Mouse (Mus musculus): ENCODE measurements around the gene Fgfr2. TPM values are rescaled to one million over a fixed set of nuclear protein-coding genes. Genes with fewer than 3 reads are reported as not detected.
A peak's percentile ranks its signal among the peaks of the same experiment; 100 is the strongest.

Gene Fgfr2
- polyA plus RNA-seq, 1 experiment: 114 TPM

- WGBS: 72% methylated on average over 4 of the region's 4 CpGs
- TF ChIP-seq POLR2A (IDR thresholded peaks at IDR 0.05; ENCODE audit: borderline replicate concordance, extremely low read depth, low read depth, low read length) (no peak), CTCF (IDR thresholded peaks at IDR 0.05; ENCODE audit: insufficient read depth, low read length) (no peak)
- no peaks in the 10 kb centered on the region for H3K4me1 ChIP-seq (ENCODE audit: control insufficient read depth, insufficient read depth, low read length)
- no peak for DNase-seq
- no peak overlapping the region for H3K4me3 ChIP-seq (replicated peaks; ENCODE audit: extremely low read depth, low read depth, low read length)
These were observed 2569.8 kb downstream of the Fgfr2 start for GRCm38 (mm10) chr7:130553321-130553720.

- H3K4me3 ChIP-seq (replicated peaks; ENCODE audit: extremely low read depth, low read depth, low read length): no peak overlapping the region
- WGBS: 58% methylated on average over 5 of the region's 5 CpGs
- no peak for DNase-seq
- TF ChIP-seq POLR2A (IDR thresholded peaks at IDR 0.05; ENCODE audit: borderline replicate concordance, extremely low read depth, low read depth, low read length) (no peak), CTCF (IDR thresholded peaks at IDR 0.05; ENCODE audit: insufficient read depth, low read length) (no peak)
- no peaks in the 10 kb centered on the region for H3K4me1 ChIP-seq (ENCODE audit: control insufficient read depth, insufficient read depth, low read length)
These were observed 2570.4 kb downstream of the Fgfr2 start for GRCm38 (mm10) chr7:130552780-130553179.

GRCm38 (mm10) chr7:130547635-130548175, 2575.4 kb downstream of the Fgfr2 start:
- Histone ChIP-seq H3K4me1 (ENCODE audit: control insufficient read depth, insufficient read depth, low read length) (0 out of 2 replicates have a peak, but pooled peaks cover 2% of the 10 kb centered on the region), H3K4me3 (replicated peaks; ENCODE audit: extremely low read depth, low read depth, low read length) (no peak overlapping the region)
- TF ChIP-seq POLR2A (IDR thresholded peaks at IDR 0.05; ENCODE audit: borderline replicate concordance, extremely low read depth, low read depth, low read length): no peak
- TF ChIP-seq CTCF (IDR thresholded peaks at IDR 0.05; ENCODE audit: insufficient read depth, low read length): no peak
- DNase-seq: no peak
- 72% methylated on average over 12 of the region's 12 CpGs for WGBS

- H3K4me1 ChIP-seq (ENCODE audit: control insufficient read depth, insufficient read depth, low read length): 0 out of 2 replicates have a peak, but pooled peaks cover 2% of the 10 kb centered on the region
- peak; percentile 90 for DNase-seq
- TF ChIP-seq POLR2A (IDR thresholded peaks at IDR 0.05; ENCODE audit: borderline replicate concordance, extremely low read depth, low read depth, low read length) (peak; percentile 60; the same call in 1 of the 2 replicates), CTCF (IDR thresholded peaks at IDR 0.05; ENCODE audit: insufficient read depth, low read length) (peak; percentile 69)
- under 1% methylated on average over 84 of the region's 84 CpGs for WGBS
- peak overlapping the region; percentile 87 for H3K4me3 ChIP-seq (replicated peaks; ENCODE audit: extremely low read depth, low read depth, low read length)
These were observed 2576.2 kb downstream of the Fgfr2 start for GRCm38 (mm10) chr7:130546791-130547484.

GRCm38 (mm10) chr7:130546421-130546790, 2576.7 kb downstream of the Fgfr2 start:
- WGBS: 2% methylated on average over 7 of the region's 7 CpGs
- TF ChIP-seq CTCF (IDR thresholded peaks at IDR 0.05; ENCODE audit: insufficient read depth, low read length) (no peak), POLR2A (IDR thresholded peaks at IDR 0.05; ENCODE audit: borderline replicate concordance, extremely low read depth, low read depth, low read length) (no peak)

GRCm38 (mm10) chr7:130545893-130546292, 2577.3 kb downstream of the Fgfr2 start:
- 0 out of 2 replicates have a peak, but pooled peaks cover 2% of the 10 kb centered on the region for H3K4me1 ChIP-seq (ENCODE audit: control insufficient read depth, insufficient read depth, low read length)
- no peak overlapping the region for H3K4me3 ChIP-seq (replicated peaks; ENCODE audit: extremely low read depth, low read depth, low read length)
- TF ChIP-seq POLR2A (IDR thresholded peaks at IDR 0.05; ENCODE audit: borderline replicate concordance, extremely low read depth, low read depth, low read length): no peak
- no peak for DNase-seq
- WGBS: 48% methylated on average over 3 of the region's 3 CpGs

More at GRCm38 (mm10) chr7:130546421-130546790, 2576.7 kb downstream of the Fgfr2 start:
- H3K4me3 ChIP-seq (replicated peaks; ENCODE audit: extremely low read depth, low read depth, low read length): peak overlapping the region; percentile 87
- DNase-seq: no peak
- H3K4me1 ChIP-seq (ENCODE audit: control insufficient read depth, insufficient read depth, low read length): 0 out of 2 replicates have a peak, but pooled peaks cover 2% of the 10 kb centered on the region

- 79% methylated on average over 5 of the region's 5 CpGs for WGBS
- Histone ChIP-seq H3K4me3 (replicated peaks; ENCODE audit: extremely low read depth, low read depth, low read length) (no peak overlapping the region), H3K4me1 (ENCODE audit: control insufficient read depth, insufficient read depth, low read length) (0 out of 2 replicates have a peak, but pooled peaks cover 2% of the 10 kb centered on the region)
- TF ChIP-seq CTCF (IDR thresholded peaks at IDR 0.05; ENCODE audit: insufficient read depth, low read length) (no peak), POLR2A (IDR thresholded peaks at IDR 0.05; ENCODE audit: borderline replicate concordance, extremely low read depth, low read depth, low read length) (no peak)
- DNase-seq: no peak
These were observed 2577.7 kb downstream of the Fgfr2 start for GRCm38 (mm10) chr7:130545401-130545800.

GRCm38 (mm10) chr7:130543181-130543580, 2580.0 kb downstream of the Fgfr2 start:
- 97% methylated on average over 4 of the region's 4 CpGs for WGBS
- DNase-seq: no peak
- TF ChIP-seq CTCF (IDR thresholded peaks at IDR 0.05; ENCODE audit: insufficient read depth, low read length) (no peak), POLR2A (IDR thresholded peaks at IDR 0.05; ENCODE audit: borderline replicate concordance, extremely low read depth, low read depth, low read length) (no peak)
- Histone ChIP-seq H3K4me3 (replicated peaks; ENCODE audit: extremely low read depth, low read depth, low read length) (no peak overlapping the region), H3K4me1 (ENCODE audit: control insufficient read depth, insufficient read depth, low read length) (0 out of 2 replicates have a peak, but pooled peaks cover 2% of the 10 kb centered on the region)

- Histone ChIP-seq H3K4me1 (ENCODE audit: control insufficient read depth, insufficient read depth, low read length) (no peaks in the 10 kb centered on the region), H3K4me3 (replicated peaks; ENCODE audit: extremely low read depth, low read depth, low read length) (no peak overlapping the region)
- DNase-seq: no peak
- WGBS: 87% methylated on average over 7 of the region's 7 CpGs
- TF ChIP-seq CTCF (IDR thresholded peaks at IDR 0.05; ENCODE audit: insufficient read depth, low read length): no peak
- no peak for TF ChIP-seq POLR2A (IDR thresholded peaks at IDR 0.05; ENCODE audit: borderline replicate concordance, extremely low read depth, low read depth, low read length)
These were observed 2583.0 kb downstream of the Fgfr2 start for GRCm38 (mm10) chr7:130540176-130540575.

- 61% methylated on average over 4 of the region's 4 CpGs for WGBS
- TF ChIP-seq POLR2A (IDR thresholded peaks at IDR 0.05; ENCODE audit: borderline replicate concordance, extremely low read depth, low read depth, low read length) (no peak), CTCF (IDR thresholded peaks at IDR 0.05; ENCODE audit: insufficient read depth, low read length) (no peak)
- H3K4me1 ChIP-seq (ENCODE audit: control insufficient read depth, insufficient read depth, low read length): 0 out of 2 replicates have a peak, but pooled peaks cover 2% of the 10 kb centered on the region
- DNase-seq: no peak
- no peak overlapping the region for H3K4me3 ChIP-seq (replicated peaks; ENCODE audit: extremely low read depth, low read depth, low read length)
These were observed 2586.1 kb downstream of the Fgfr2 start for GRCm38 (mm10) chr7:130537068-130537467.
